Mouse (Mus musculus) testis, adult 2 months (tissue): ENCODE data around the gene Prrc2c. TPM values are rescaled to one million over a fixed set of nuclear protein-coding genes. Genes with fewer than 3 reads are reported as not detected.

Experiments
- H3K27ac ChIP-seq: fragments of 200-500 bp; 2 replicates; pipeline ENCODE4 v1.5.1; 2012; ENCODE audit warnings: low read depth, low read length; ENCODE audit not compliant: control insufficient read depth, insufficient read depth
- H3K27me3 ChIP-seq: fragments of 200-500 bp; 2 replicates; pipeline ENCODE4 v1.6.1; 2012; ENCODE audit warnings: mild to moderate bottlenecking, low read length, moderate library complexity; ENCODE audit not compliant: control insufficient read depth, insufficient read depth
- H3K36me3 ChIP-seq: fragments of 200-500 bp; 2 replicates; pipeline ENCODE4 v1.6.1; 2012; ENCODE audit warnings: mild to moderate bottlenecking, low read length; ENCODE audit not compliant: control insufficient read depth, insufficient read depth
- H3K4me1 ChIP-seq: fragments of 200-500 bp; 2 replicates; pipeline ENCODE4 v1.6.1; 2012; ENCODE audit warnings: low read length; ENCODE audit not compliant: control insufficient read depth, insufficient read depth
- H3K4me3 ChIP-seq: fragments of 200-500 bp; 2 replicates; pipeline ENCODE4 v1.5.1; 2012; ENCODE audit warnings: low read depth, mild to moderate bottlenecking, low read length, moderate library complexity, mixed read lengths; ENCODE audit not compliant: control insufficient read depth
- CTCF ChIP-seq: fragments of 200-500 bp; IDR thresholded peaks from 2 replicates; pipeline ENCODE4 v1.5.1; 2012; ENCODE audit warnings: low read depth, mild to moderate bottlenecking, inconsistent platforms, low read length, moderate library complexity; ENCODE audit not compliant: control insufficient read depth, insufficient read depth, insufficient replicate concordance
- POLR2A ChIP-seq: fragments of 200-500 bp; IDR thresholded peaks from 2 replicates; pipeline ENCODE4 v1.6.1; 2012; ENCODE audit warnings: low read depth, mild to moderate bottlenecking, inconsistent platforms, low read length, moderate library complexity; ENCODE audit not compliant: control insufficient read depth
- polyA plus RNA-seq: library from polyadenylated mRNA; depleted of rRNA; stranded (reverse); fragments of >200 nt; gene quantifications from 2 replicates; pipeline ENCODE4 v1.2.3, GENCODE M21; 2012; rRNA removed

Gene Prrc2c
- polyA plus RNA-seq, 1 experiment, result 21.8 TPM

DNA sequence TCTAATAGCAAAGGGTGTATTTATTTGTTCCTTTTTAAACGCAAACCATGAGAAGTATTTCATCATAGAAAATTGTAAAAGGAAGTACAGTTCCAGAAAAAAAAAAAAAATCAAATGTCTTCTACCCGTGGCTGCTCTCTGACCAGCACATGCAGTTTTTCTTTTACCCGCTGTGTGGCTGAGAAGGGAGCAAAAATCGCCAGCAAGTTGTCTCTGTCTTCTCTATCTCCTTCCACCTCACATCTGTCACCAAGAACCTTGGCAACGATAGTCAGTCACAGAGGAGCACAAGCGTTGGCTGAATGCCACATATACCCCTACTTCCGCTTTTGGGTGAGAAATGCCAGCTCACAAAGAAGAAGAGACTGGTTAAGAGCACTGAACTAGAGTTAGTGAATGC is 115.1 kb downstream of the Prrc2c start:
- Histone ChIP-seq H3K4me1 (peaks cover 2% of the 10 kb centered on the region; the same call in 1 of the 2 replicates), H3K4me3 (no peak overlapping the region), H3K27ac (no peak overlapping the region), H3K36me3 (no peaks in the 10 kb centered on the region), H3K27me3 (no peaks in the 10 kb centered on the region)
- no peak for TF ChIP-seq CTCF
- no peak for TF ChIP-seq POLR2A

DNA sequence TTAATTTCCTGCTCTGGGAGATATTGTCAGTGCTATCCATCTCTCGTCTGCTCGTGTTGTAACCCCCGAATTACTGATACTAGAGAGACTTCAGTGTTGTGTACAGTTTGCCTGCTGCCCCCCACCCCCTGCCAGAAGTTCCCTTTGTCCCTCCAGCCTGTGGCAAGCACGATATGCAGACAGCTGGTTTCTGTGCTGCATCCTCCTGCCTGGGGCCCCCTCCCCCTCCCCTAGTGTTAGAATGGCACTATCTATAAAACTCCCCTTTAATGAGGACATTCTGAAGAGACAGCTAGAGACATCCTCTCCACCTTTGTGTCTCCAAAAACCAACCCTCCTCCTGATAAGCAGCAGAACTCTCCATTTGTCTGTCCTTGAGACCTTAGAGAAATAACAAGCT is 116.5 kb downstream of the Prrc2c start:
- peaks cover 2% of the 10 kb centered on the region; the same call in 1 of the 2 replicates for H3K4me1 ChIP-seq
- no peak overlapping the region for H3K4me3 ChIP-seq
- H3K27me3 ChIP-seq, result no peaks in the 10 kb centered on the region
- TF ChIP-seq POLR2A (no peak), CTCF (no peak)
- no peak overlapping the region for H3K27ac ChIP-seq
- H3K36me3 ChIP-seq, result no peaks in the 10 kb centered on the region

Other genes starting within 250 kb of the Prrc2c start
- 3.4 and 3.7 TPM in 2 replicates for gene Mettl13, start 192.0 kb downstream of the Prrc2c start, polyA plus RNA-seq
- gene Vamp4, start 170.0 kb downstream of the Prrc2c start, polyA plus RNA-seq, result 20.4 and 24.5 TPM in 2 replicates
- 0.99 and 1.4 TPM in 2 replicates for gene Myoc, start 101.4 kb downstream of the Prrc2c start, polyA plus RNA-seq
- gene Myocos, start 82.3 kb downstream of the Prrc2c start, polyA plus RNA-seq, result 1.1 and 1.4 TPM in 2 replicates
- 0.20 and 0.44 TPM in 2 replicates for gene Fmo4, start 73.4 kb upstream of the Prrc2c start, polyA plus RNA-seq
- 2.9 TPM in 2 replicates for gene Fmo1, start 126.1 kb upstream of the Prrc2c start, polyA plus RNA-seq
- gene Fmo2, start 158.2 kb upstream of the Prrc2c start, polyA plus RNA-seq, result 2.1 and 2.4 TPM in 2 replicates
- 0.11 TPM in 2 replicates for gene Fmo6, start 197.0 kb upstream of the Prrc2c start, polyA plus RNA-seq
- 0.10 and 0.41 TPM in 2 replicates for gene Fmo3, start 244.0 kb upstream of the Prrc2c start, polyA plus RNA-seq